Mouse (Mus musculus): ENCODE results near the gene Emilin2. TPM values are rescaled to one million over a fixed set of nuclear protein-coding genes. Genes with fewer than 3 reads are reported as not detected.

The Emilin2 gene
- polyA plus RNA-seq, 1 experiment = 2.6 TPM

- H3K4me3 ChIP-seq (ENCODE audit: insufficient read depth, low read depth, low read length) = no peak overlapping the region
- no peaks in the 10 kb centered on the region for H3K27me3 ChIP-seq (replicated peaks; ENCODE audit: control insufficient read depth, insufficient read depth, low read length)
- H3K4me1 ChIP-seq (ENCODE audit: control insufficient read depth, insufficient read depth, low read length) = peaks cover 11% of the 10 kb centered on the region; the same call in 1 of the 2 replicates
- peak overlapping the region; percentile 18 for H3K27ac ChIP-seq (ENCODE audit: insufficient read depth, low read depth, low read length)
- H3K36me3 ChIP-seq (ENCODE audit: control insufficient read depth, insufficient read depth, low read length) = no peaks in the 10 kb centered on the region
- TF ChIP-seq CTCF (conservative IDR thresholded peaks at IDR 0.05; ENCODE audit: insufficient read depth, insufficient read length, low read depth, low read length) = no peak
- TF ChIP-seq POLR2A (IDR thresholded peaks at IDR 0.05; ENCODE audit: low read depth, low read length) = no peak
- DNase-seq = peak; percentile 89
- WGBS = 44% methylated on average over 9 of the region's 9 CpGs
Observed at GRCm38 (mm10) chr17:71282716-71283115, 29.1 kb downstream of the Emilin2 start.

GRCm38 (mm10) chr17:71277701-71278491 is 33.9 kb downstream of the Emilin2 start:
- WGBS = 91% methylated on average over 6 of the region's 6 CpGs
- H3K4me3 ChIP-seq (ENCODE audit: insufficient read depth, low read depth, low read length) = no peak overlapping the region
- H3K4me1 ChIP-seq (ENCODE audit: control insufficient read depth, insufficient read depth, low read length) = peaks cover 3% of the 10 kb centered on the region; the same call in 1 of the 2 replicates
- no peak overlapping the region for H3K27ac ChIP-seq (ENCODE audit: insufficient read depth, low read depth, low read length)
- no peaks in the 10 kb centered on the region for H3K36me3 ChIP-seq (ENCODE audit: control insufficient read depth, insufficient read depth, low read length)
- TF ChIP-seq POLR2A (IDR thresholded peaks at IDR 0.05; ENCODE audit: low read depth, low read length) (no peak), CTCF (conservative IDR thresholded peaks at IDR 0.05; ENCODE audit: insufficient read depth, insufficient read length, low read depth, low read length) (no peak)
- DNase-seq = no peak
- no peaks in the 10 kb centered on the region for H3K27me3 ChIP-seq (replicated peaks; ENCODE audit: control insufficient read depth, insufficient read depth, low read length)

GRCm38 (mm10) chr17:71276771-71277170 is 35.0 kb downstream of the Emilin2 start:
- no peak for DNase-seq
- H3K27ac ChIP-seq (ENCODE audit: insufficient read depth, low read depth, low read length) = no peak overlapping the region
- no peaks in the 10 kb centered on the region for H3K36me3 ChIP-seq (ENCODE audit: control insufficient read depth, insufficient read depth, low read length)
- 87% methylated on average over 10 of the region's 10 CpGs for WGBS
- H3K4me3 ChIP-seq (ENCODE audit: insufficient read depth, low read depth, low read length) = no peak overlapping the region
- no peaks in the 10 kb centered on the region for H3K4me1 ChIP-seq (ENCODE audit: control insufficient read depth, insufficient read depth, low read length)
- no peaks in the 10 kb centered on the region for H3K27me3 ChIP-seq (replicated peaks; ENCODE audit: control insufficient read depth, insufficient read depth, low read length)
- TF ChIP-seq POLR2A (IDR thresholded peaks at IDR 0.05; ENCODE audit: low read depth, low read length) (no peak), CTCF (conservative IDR thresholded peaks at IDR 0.05; ENCODE audit: insufficient read depth, insufficient read length, low read depth, low read length) (no peak)

- H3K27me3 ChIP-seq (replicated peaks; ENCODE audit: control insufficient read depth, insufficient read depth, low read length) = no peaks in the 10 kb centered on the region
- TF ChIP-seq CTCF (conservative IDR thresholded peaks at IDR 0.05; ENCODE audit: insufficient read depth, insufficient read length, low read depth, low read length) = no peak
- no peak for TF ChIP-seq POLR2A (IDR thresholded peaks at IDR 0.05; ENCODE audit: low read depth, low read length)
- 90% methylated on average over 12 of the region's 12 CpGs for WGBS
- H3K4me1 ChIP-seq (ENCODE audit: control insufficient read depth, insufficient read depth, low read length) = no peaks in the 10 kb centered on the region
- no peak overlapping the region for H3K4me3 ChIP-seq (ENCODE audit: insufficient read depth, low read depth, low read length)
- no peaks in the 10 kb centered on the region for H3K36me3 ChIP-seq (ENCODE audit: control insufficient read depth, insufficient read depth, low read length)
- no peak for DNase-seq
- no peak overlapping the region for H3K27ac ChIP-seq (ENCODE audit: insufficient read depth, low read depth, low read length)
Observed at GRCm38 (mm10) chr17:71273901-71274300, 37.9 kb downstream of the Emilin2 start.

GRCm38 (mm10) chr17:71268599-71268998 is 43.2 kb downstream of the Emilin2 start:
- DNase-seq = no peak
- Histone ChIP-seq H3K27me3 (replicated peaks; ENCODE audit: control insufficient read depth, insufficient read depth, low read length) (no peaks in the 10 kb centered on the region), H3K27ac (ENCODE audit: insufficient read depth, low read depth, low read length) (no peak overlapping the region), H3K4me3 (ENCODE audit: insufficient read depth, low read depth, low read length) (no peak overlapping the region), H3K4me1 (ENCODE audit: control insufficient read depth, insufficient read depth, low read length) (0 out of 2 replicates have a peak, but pooled peaks cover 4% of the 10 kb centered on the region), H3K36me3 (ENCODE audit: control insufficient read depth, insufficient read depth, low read length) (no peaks in the 10 kb centered on the region)
- 80% methylated on average over 3 of the region's 3 CpGs for WGBS
- TF ChIP-seq CTCF (conservative IDR thresholded peaks at IDR 0.05; ENCODE audit: insufficient read depth, insufficient read length, low read depth, low read length) (no peak), POLR2A (IDR thresholded peaks at IDR 0.05; ENCODE audit: low read depth, low read length) (no peak)

DNA sequence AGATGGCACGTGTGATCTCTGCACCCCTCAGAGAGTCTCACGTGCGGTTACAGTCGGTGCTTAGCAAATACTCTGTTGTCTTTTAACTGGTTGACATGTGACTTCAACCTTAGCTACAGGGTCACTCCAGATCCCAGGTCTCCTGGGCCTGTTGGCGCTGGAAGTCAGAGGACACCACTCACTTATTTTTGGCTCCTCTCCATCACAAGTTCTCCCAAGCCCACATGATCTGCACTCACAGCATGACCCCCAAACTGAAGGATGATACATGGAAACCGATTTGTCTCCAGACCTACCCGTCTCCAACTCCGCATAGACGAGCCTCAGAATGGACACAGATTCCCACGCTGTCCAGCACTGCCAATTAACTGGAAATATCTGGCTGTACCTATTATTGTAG is 43.6 kb downstream of the Emilin2 start:
- no peaks in the 10 kb centered on the region for H3K36me3 ChIP-seq (ENCODE audit: control insufficient read depth, insufficient read depth, low read length)
- DNase-seq = no peak
- TF ChIP-seq CTCF (conservative IDR thresholded peaks at IDR 0.05; ENCODE audit: insufficient read depth, insufficient read length, low read depth, low read length) (no peak), POLR2A (IDR thresholded peaks at IDR 0.05; ENCODE audit: low read depth, low read length) (no peak)
- H3K27me3 ChIP-seq (replicated peaks; ENCODE audit: control insufficient read depth, insufficient read depth, low read length) = no peaks in the 10 kb centered on the region
- no peak overlapping the region for H3K27ac ChIP-seq (ENCODE audit: insufficient read depth, low read depth, low read length)
- H3K4me3 ChIP-seq (ENCODE audit: insufficient read depth, low read depth, low read length) = no peak overlapping the region
- 72% methylated on average over 10 of the region's 10 CpGs for WGBS
- 0 out of 2 replicates have a peak, but pooled peaks cover 4% of the 10 kb centered on the region for H3K4me1 ChIP-seq (ENCODE audit: control insufficient read depth, insufficient read depth, low read length)

GRCm38 (mm10) chr17:71267374-71267773 is 44.4 kb downstream of the Emilin2 start:
- Histone ChIP-seq H3K4me1 (ENCODE audit: control insufficient read depth, insufficient read depth, low read length) (0 out of 2 replicates have a peak, but pooled peaks cover 4% of the 10 kb centered on the region), H3K36me3 (ENCODE audit: control insufficient read depth, insufficient read depth, low read length) (no peaks in the 10 kb centered on the region), H3K27ac (ENCODE audit: insufficient read depth, low read depth, low read length) (no peak overlapping the region), H3K27me3 (replicated peaks; ENCODE audit: control insufficient read depth, insufficient read depth, low read length) (no peaks in the 10 kb centered on the region), H3K4me3 (ENCODE audit: insufficient read depth, low read depth, low read length) (no peak overlapping the region)
- TF ChIP-seq CTCF (conservative IDR thresholded peaks at IDR 0.05; ENCODE audit: insufficient read depth, insufficient read length, low read depth, low read length) = no peak
- no peak for TF ChIP-seq POLR2A (IDR thresholded peaks at IDR 0.05; ENCODE audit: low read depth, low read length)
- WGBS = 87% methylated on average over 8 of the region's 8 CpGs
- no peak for DNase-seq

Data from kidney, adult 2 months (tissue).